Mouse (Mus musculus): ENCODE results near the gene Prr5l. TPM values are rescaled to one million over a fixed set of nuclear protein-coding genes. Genes with fewer than 3 reads are reported as not detected.
"Not testable (repeated sequence)": the region's sequence is repeated elsewhere in the genome, so short reads cannot be mapped to it uniquely, and the experiment has no call there.

Gene Prr5l
- polyA plus RNA-seq, 2 experiments, result 1.4 to 1.7 TPM

GRCm38 (mm10) chr2:101746537-101746936, 136.3 kb downstream of the Prr5l start:
- Histone ChIP-seq H3K4me3 (ENCODE audit: insufficient read depth in 1 of 2, low read depth in 2 of 2, low read length in 2 of 2) (no peak overlapping the region), H3K36me3 (replicated peaks; ENCODE audit: control insufficient read depth, insufficient read depth, low read depth) (no peaks in the 10 kb centered on the region), H3K27me3 (ENCODE audit: control insufficient read depth, insufficient read depth, low read length) (no peaks in the 10 kb centered on the region), H3K27ac (no peak overlapping the region), H3K4me2 (ENCODE audit: low read depth) (no peak overlapping the region), H3K4me1 (replicated peaks; ENCODE audit: control insufficient read depth in 2 of 2, insufficient read depth in 2 of 2, low read length in 1 of 2) (0 out of 4 replicates have a peak, but pooled peaks cover 0 to 1% of the 10 kb centered on the region in 2 experiments), H3K9ac (replicated peaks) (no peak overlapping the region), H3K9me3 (ENCODE audit: control insufficient read depth, low read length) (no peaks in the 10 kb centered on the region)
- no peak for TF ChIP-seq CTCF (IDR thresholded peaks at IDR 0.05; ENCODE audit: low read depth)
- no peak for TF ChIP-seq EP300 (IDR thresholded peaks at IDR 0.05; ENCODE audit: low read depth)
- ATAC-seq (ENCODE audit: insufficient read depth), result no peak
- WGBS (ENCODE audit: insufficient replicate concordance), result 78% methylated on average over 7 of the region's 7 CpGs
- no peak for DNase-seq (ENCODE audit: low read depth in 3 of 3, low spot score in 3 of 3)

- not testable (repeated sequence) for H3K9ac ChIP-seq (replicated peaks); H3K9me3 ChIP-seq (ENCODE audit: control insufficient read depth, low read length); H3K27ac ChIP-seq; H3K4me2 ChIP-seq (ENCODE audit: low read depth); H3K27me3 ChIP-seq (ENCODE audit: control insufficient read depth, insufficient read depth, low read length); H3K4me1 ChIP-seq (replicated peaks; ENCODE audit: control insufficient read depth in 2 of 2, insufficient read depth in 2 of 2, low read length in 1 of 2); ATAC-seq (ENCODE audit: insufficient read depth); H3K36me3 ChIP-seq (replicated peaks; ENCODE audit: control insufficient read depth, insufficient read depth, low read depth); H3K4me3 ChIP-seq (ENCODE audit: insufficient read depth in 1 of 2, low read depth in 2 of 2, low read length in 2 of 2); DNase-seq (ENCODE audit: low read depth in 3 of 3, low spot score in 3 of 3)
- WGBS (ENCODE audit: insufficient replicate concordance), result 46% methylated on average over 2 of the region's 2 CpGs
These were observed 137.2 kb downstream of the Prr5l start for GRCm38 (mm10) chr2:101745656-101746055.

DNA sequence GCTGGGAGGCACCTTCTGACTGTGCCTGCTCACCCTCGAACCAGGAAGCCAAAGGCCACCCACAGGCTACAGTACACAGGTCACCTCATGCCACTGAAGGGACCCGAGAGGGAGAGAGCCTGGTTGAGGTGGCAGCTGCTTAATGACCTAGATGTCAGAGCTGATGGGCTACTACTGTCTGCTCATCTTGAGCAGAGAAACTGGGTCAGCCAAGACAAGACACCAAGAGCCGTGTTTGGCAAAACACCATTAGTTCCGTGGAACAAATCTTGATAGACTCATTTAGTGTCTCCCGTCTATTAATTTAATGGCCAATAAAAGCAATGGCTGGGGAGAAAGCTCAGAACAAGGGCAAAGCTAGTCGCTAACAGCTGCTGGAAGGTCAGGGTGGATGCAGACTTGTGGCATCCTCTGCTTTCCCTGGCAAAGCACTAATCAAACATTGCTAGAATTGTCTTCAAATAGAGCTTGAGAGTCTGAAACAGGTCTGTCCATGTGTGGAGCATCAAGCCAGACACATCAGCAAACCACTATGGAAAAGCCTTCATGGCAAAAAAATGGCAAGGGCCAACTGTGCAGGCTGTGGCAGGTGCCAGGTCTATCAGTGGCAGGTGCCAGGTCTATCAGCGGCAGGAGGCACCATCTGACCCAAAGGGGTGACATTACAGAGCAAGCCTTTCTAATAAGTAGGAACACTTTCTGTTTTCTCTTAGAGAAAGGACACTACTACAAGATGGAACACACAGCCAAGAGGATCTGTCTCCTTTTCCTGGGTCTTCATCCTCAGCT, 140.6 kb downstream of the Prr5l start:
- no peak for TF ChIP-seq CTCF (IDR thresholded peaks at IDR 0.05; ENCODE audit: low read depth)
- TF ChIP-seq EP300 (IDR thresholded peaks at IDR 0.05; ENCODE audit: low read depth), result no peak
- no peak overlapping the region for H3K27ac ChIP-seq
- H3K9ac ChIP-seq (replicated peaks), result no peak overlapping the region
- H3K9me3 ChIP-seq (ENCODE audit: control insufficient read depth, low read length), result no peaks in the 10 kb centered on the region
- H3K4me1 ChIP-seq (replicated peaks; ENCODE audit: control insufficient read depth in 2 of 2, insufficient read depth in 2 of 2, low read length in 1 of 2), result no peaks in the 10 kb centered on the region
- WGBS (ENCODE audit: insufficient replicate concordance), result 52% methylated on average over 7 of the region's 7 CpGs
- no peak overlapping the region for H3K4me3 ChIP-seq (ENCODE audit: insufficient read depth in 1 of 2, low read depth in 2 of 2, low read length in 2 of 2)
- no peaks in the 10 kb centered on the region for H3K36me3 ChIP-seq (replicated peaks; ENCODE audit: control insufficient read depth, insufficient read depth, low read depth)
- no peak overlapping the region for H3K4me2 ChIP-seq (ENCODE audit: low read depth)
- DNase-seq (ENCODE audit: low read depth in 3 of 3, low spot score in 3 of 3) (no peak), ATAC-seq (ENCODE audit: insufficient read depth) (no peak)
- H3K27me3 ChIP-seq (ENCODE audit: control insufficient read depth, insufficient read depth, low read length), result no peaks in the 10 kb centered on the region

DNA sequence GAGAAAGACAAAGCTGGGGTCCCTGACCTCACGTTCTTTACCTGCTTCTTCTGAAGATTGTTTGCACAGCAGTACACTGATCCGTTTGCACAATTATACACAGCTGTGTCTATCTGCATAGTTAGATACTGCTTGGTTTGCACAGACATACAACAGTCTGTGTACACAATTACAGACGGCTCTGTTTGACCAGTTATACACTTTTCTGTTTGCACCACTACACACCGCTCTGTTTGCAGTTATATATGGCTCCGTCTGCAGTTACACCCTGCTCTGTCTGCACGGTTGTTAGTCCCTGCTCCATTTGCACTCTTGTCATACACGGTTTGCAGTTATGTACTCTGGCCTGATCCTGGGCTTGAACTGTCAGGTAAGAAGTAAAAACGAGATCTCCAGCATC, 141.2 kb downstream of the Prr5l start:
- Histone ChIP-seq H3K4me2 (ENCODE audit: low read depth) (no peak overlapping the region), H3K4me3 (ENCODE audit: insufficient read depth in 1 of 2, low read depth in 2 of 2, low read length in 2 of 2) (no peak overlapping the region), H3K9me3 (ENCODE audit: control insufficient read depth, low read length) (no peaks in the 10 kb centered on the region), H3K27ac (no peak overlapping the region), H3K27me3 (ENCODE audit: control insufficient read depth, insufficient read depth, low read length) (no peaks in the 10 kb centered on the region), H3K36me3 (replicated peaks; ENCODE audit: control insufficient read depth, insufficient read depth, low read depth) (no peaks in the 10 kb centered on the region), H3K9ac (replicated peaks) (no peak overlapping the region), H3K4me1 (replicated peaks; ENCODE audit: control insufficient read depth in 2 of 2, insufficient read depth in 2 of 2, low read length in 1 of 2) (no peaks in the 10 kb centered on the region)
- TF ChIP-seq CTCF (IDR thresholded peaks at IDR 0.05; ENCODE audit: low read depth) (no peak), EP300 (IDR thresholded peaks at IDR 0.05; ENCODE audit: low read depth) (no peak)
- no peak for ATAC-seq (ENCODE audit: insufficient read depth)
- no peak for DNase-seq (ENCODE audit: low read depth in 3 of 3, low spot score in 3 of 3)
- WGBS (ENCODE audit: insufficient replicate concordance), result 56% methylated on average over 8 of the region's 8 CpGs

DNA sequence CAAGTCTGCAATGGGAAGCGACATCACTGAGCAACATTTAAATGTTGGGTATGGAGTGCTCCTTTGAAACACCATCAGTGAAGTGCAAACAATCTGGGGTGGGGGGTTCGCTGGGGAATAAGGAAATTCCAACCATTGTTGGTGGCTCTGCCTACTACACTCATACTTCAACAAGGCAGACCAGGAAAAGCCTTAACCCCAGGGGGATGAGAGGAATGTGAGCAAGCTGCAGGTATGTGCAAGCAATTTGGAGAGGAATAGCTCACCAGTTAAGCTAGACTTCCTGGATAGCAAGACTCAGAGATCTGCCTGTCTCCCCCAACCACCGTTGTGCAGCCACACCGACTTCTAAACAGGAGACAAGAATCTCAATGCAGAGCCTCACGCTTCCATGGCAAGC, 142.9 kb downstream of the Prr5l start:
- Histone ChIP-seq H3K36me3 (replicated peaks; ENCODE audit: control insufficient read depth, insufficient read depth, low read depth) (no peaks in the 10 kb centered on the region), H3K4me2 (ENCODE audit: low read depth) (no peak overlapping the region), H3K9me3 (ENCODE audit: control insufficient read depth, low read length) (no peaks in the 10 kb centered on the region), H3K27me3 (ENCODE audit: control insufficient read depth, insufficient read depth, low read length) (no peaks in the 10 kb centered on the region), H3K4me1 (replicated peaks; ENCODE audit: control insufficient read depth in 2 of 2, insufficient read depth in 2 of 2, low read length in 1 of 2) (no peaks in the 10 kb centered on the region), H3K9ac (replicated peaks) (no peak overlapping the region), H3K4me3 (ENCODE audit: insufficient read depth in 1 of 2, low read depth in 2 of 2, low read length in 2 of 2) (no peak overlapping the region), H3K27ac (no peak overlapping the region)
- WGBS (ENCODE audit: insufficient replicate concordance), result 52% methylated on average over 5 of the region's 5 CpGs
- DNase-seq (ENCODE audit: low read depth in 3 of 3, low spot score in 3 of 3) (no peak), ATAC-seq (ENCODE audit: insufficient read depth) (no peak)
- no peak for TF ChIP-seq CTCF (IDR thresholded peaks at IDR 0.05; ENCODE audit: low read depth)
- no peak for TF ChIP-seq EP300 (IDR thresholded peaks at IDR 0.05; ENCODE audit: low read depth)
